Mouse (Mus musculus) gastrocnemius, adult 18-20 months (tissue): ENCODE data around the gene Chrng. TPM values are rescaled to one million over a fixed set of nuclear protein-coding genes. Genes with fewer than 3 reads are reported as not detected.

Experiments used
- DNase-seq: peaks from one replicate; pipeline ENCODE4 v3.0.0; 2021; ENCODE audit warnings: low spot score
- total RNA-seq, 2 experiments: library from RNA; stranded (reverse); gene quantifications; 2 replicates each; pipeline ENCODE4 v1.2.3; 2021

The Chrng gene
- total RNA-seq, 2 experiments from 2014 or later = not detected

DNA sequence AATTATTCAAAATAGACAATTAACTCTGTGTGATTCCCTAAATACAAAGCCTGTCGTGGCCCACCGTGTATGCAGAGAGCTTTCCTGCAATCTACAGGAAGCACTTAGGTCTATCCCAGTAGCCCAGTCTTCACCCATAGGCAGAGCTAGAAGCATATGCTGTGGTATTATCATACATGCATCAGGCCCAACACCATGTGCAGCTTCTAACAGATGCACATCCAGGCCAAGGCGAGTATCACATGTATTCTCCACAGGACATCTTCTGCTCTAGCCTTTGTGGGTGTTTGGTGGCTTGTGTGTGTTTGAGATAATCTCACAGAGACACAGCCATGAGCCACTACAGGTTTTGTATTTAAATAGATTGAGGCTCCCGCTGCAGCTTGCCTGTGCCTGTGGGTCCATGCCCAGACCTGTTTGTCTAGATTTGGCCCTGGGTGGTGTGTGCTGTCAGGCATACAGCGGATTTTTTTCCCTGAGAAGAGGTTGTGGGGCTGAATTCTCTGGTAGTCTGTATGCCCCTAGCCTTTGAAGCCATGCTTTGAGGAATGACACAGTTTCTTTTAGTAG lies 47.7 kb downstream of the Chrng start:
- no peak for DNase-seq

DNA sequence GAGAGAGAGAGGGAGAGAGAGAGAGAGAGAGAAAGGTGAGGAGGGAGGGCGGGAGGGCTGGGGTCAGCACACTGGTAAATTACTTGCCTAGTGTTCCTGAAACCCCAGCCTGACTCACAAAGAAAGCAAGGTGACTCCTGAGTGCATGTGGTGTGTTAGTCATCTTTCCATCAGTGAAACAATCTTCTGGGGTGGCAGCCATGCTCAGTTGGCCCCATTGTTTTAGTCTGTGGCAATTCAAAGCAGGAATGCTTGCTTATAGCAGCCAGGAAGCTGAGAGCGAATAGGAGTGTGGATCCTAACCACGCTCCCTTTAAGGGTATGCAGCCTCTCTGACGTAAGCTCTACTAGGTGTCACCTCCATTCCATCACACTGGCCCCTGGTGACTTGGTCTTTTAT lies 50.7 kb downstream of the Chrng start:
- no peak for DNase-seq

DNA sequence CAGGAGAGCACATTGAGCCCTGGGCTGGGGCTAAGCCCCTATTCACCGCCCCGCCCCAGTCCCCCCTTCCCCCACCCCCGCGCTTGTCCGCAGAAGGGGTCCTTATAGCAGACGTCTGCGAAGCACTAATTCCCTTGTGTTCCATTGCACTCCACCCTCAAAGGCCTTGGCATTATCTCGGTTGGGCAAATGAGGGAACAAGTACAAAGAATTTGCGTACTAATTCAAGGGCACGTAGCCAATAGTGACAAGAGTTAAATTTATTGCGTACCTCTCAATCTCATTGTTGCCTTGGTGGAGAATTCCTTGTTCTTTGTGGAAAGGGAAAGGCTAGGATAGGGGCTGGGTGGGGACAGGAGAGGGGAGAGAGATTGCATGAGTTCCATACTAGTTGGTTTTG lies 53.2 kb downstream of the Chrng start:
- no peak for DNase-seq

DNA sequence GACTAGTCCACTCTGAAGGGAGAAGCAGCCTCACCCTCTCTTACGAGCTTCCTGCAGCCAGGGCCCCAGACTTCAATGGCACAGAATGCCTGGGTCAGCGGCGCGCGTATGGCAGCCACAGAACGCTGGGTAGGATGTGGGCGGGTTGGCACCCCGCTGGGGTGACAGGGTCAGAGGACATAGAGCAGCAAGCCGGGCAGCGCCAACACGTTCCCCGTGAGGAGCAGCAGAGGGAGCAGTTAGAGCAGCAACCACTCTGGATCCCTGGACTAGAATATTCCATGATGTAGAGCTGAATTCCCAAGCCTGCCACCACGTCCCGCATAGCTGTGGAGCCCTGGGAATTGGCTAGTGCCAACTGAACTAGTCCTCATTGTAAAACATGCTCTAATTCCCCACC lies 54.0 kb downstream of the Chrng start:
- peak; percentile 19 for DNase-seq

DNA sequence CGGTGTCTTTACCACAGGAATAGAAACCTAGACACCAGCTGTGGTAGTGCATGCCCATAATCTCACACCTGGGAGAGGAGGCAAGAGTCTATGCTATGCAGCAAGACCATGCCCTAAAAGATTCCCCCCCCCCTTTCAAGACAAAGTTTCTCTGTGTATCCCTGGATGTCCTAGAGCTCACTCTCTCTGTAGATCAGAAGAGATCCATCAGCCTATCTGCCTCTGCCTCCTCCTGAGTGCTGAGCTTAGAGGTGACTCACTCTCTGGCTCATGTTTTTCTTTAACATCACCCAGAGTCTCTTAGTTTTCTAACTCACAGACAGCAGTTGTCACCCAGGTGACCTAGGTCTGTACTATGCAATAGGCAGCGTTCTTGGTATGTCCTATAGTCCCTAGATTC lies 54.9 kb downstream of the Chrng start:
- no peak for DNase-seq

Other genes starting within 250 kb of the Chrng start
- not detected for gene Alppl2, start 114.7 kb upstream of the Chrng start, total RNA-seq
- not detected for gene Alpi, start 103.1 kb upstream of the Chrng start, total RNA-seq
- not detected for gene Akp3, start 79.7 kb upstream of the Chrng start, total RNA-seq
- gene Ecel1, start 48.1 kb upstream of the Chrng start, total RNA-seq = not detected
- gene Prss56, start 21.3 kb upstream of the Chrng start, total RNA-seq = not detected
- 1 to 10 TPM; 2.4 to 3.2 TPM for gene Chrnd, start 14.1 kb upstream of the Chrng start, total RNA-seq
- 10 to 100 TPM; 49.6 to 51.0 TPM for gene Eif4e2, start 9.3 kb downstream of the Chrng start, total RNA-seq
- 1 to 10 TPM; 3.4 to 6.1 TPM for gene Efhd1, start 59.7 kb downstream of the Chrng start, total RNA-seq
- gene Gigyf2, start 122.3 kb downstream of the Chrng start, total RNA-seq = 10 to 100 TPM; 31.9 to 42.2 TPM
- under 1 TPM; 0.28 to 0.43 TPM for gene Kcnj13, start 190.1 kb downstream of the Chrng start, total RNA-seq